Mouse (Mus musculus) layer of hippocampus, postnatal 36 days (tissue): ENCODE results near the gene Uchl3. TPM values are rescaled to one million over a fixed set of nuclear protein-coding genes. Genes with fewer than 3 reads are reported as not detected.

Source experiments
- DNase-seq, 2 experiments: peaks; one replicate each; pipeline ENCODE4 v3.0.0; 2022
- total RNA-seq, 2 experiments: library from RNA; stranded (reverse); gene quantifications; 2 replicates each; pipeline ENCODE4 v1.2.3; 2021

The Uchl3 gene
- total RNA-seq: 10 to 100 TPM; 52.9 to 56.6 TPM

- DNase-seq: peak; percentile 93 to 95
Measured at GRCm38 (mm10) chr14:101653581-101654525, at the start of gene Uchl3. TSS of gene Uchl3 (plus strand) at chr14:101653967.

DNA sequence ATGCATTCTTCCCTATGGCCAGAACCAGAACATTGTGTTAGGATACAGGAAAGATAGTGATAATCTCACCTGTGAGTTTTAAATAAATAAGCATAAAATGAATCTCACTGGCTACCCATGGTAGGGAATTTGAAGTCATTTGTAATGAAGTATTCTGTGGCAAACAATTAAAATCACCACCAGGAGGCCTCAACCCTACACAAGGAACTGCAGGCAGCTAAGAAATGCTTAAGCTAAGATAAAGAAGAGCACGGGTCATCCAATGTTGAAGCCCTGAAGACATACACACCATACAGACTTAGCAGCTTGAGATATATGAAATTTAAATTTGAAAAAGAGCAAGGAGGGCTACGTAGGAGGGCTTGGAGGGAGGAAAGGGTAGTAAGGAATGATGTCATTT is 47.9 kb upstream of the Uchl3 start:
- DNase-seq: no peak

DNA sequence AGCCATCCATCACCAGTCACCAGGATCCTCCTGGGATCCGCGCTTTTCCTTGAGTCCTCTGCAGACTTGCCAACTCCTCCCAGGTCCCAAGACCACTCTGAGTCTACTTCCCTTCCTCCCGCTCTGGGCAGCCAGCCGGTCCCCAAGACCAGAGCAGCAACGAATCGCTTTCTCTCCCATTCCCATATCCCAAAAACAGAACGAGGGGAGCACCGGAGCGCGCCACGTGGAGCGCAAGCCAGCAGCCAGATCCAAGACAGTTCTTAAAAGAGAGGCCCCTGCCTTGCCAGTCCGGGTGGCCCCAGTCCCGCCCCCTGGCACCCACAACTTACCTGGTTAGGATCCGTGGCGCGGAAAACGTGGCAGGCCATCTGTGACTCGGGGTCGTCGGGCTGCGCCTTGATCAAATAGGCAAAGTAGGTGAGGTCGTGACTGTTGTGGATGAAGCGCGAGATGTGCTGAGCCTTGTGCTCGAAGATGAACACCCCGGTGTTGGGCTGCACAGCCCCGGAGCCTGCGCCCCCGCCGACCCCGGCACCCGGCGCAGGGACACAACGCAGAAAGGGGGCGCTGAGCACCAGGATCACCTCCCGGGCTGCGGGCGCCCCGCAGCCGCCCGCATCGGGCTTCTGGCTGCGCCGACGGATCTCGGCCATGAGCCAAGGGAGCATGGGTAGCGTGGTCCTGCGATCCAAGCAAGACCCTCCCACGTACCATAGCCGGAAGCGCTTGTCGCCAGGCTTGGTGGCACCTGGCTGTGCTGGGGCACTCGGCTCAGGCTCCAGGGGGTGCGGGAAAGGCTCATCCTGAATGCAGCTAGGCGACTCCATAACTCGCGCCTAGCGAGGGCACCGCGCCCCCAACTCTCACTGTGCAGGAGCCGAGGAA is 45.9 kb upstream of the Uchl3 start:
- peak; percentile 15 to 18 for DNase-seq

- peak; percentile 67 for DNase-seq
Measured at GRCm38 (mm10) chr14:101608519-101609368, 45.0 kb upstream of the Uchl3 start, which contains the start of gene Tbc1d4. TSS of gene Tbc1d4 (minus strand) at chr14:101609191.

DNA sequence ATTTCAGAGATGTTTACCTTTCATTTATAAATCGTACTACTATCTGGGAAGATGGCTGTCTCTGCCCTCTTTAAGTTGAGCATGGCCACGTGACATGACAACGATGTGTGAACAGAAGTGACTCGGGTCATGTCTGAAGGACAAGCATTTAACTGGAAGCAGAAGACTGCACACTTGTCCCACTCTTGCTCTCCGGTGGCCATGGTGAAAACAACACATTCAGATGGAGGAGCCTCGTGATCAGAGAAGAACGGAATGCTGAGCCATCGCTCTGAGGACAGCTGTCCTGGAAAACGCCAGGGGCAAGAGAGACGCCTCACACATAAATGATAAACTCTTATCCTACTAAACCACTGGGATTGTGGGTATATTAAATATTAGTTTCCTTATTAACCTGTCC is 43.1 kb upstream of the Uchl3 start:
- DNase-seq: no peak

DNA sequence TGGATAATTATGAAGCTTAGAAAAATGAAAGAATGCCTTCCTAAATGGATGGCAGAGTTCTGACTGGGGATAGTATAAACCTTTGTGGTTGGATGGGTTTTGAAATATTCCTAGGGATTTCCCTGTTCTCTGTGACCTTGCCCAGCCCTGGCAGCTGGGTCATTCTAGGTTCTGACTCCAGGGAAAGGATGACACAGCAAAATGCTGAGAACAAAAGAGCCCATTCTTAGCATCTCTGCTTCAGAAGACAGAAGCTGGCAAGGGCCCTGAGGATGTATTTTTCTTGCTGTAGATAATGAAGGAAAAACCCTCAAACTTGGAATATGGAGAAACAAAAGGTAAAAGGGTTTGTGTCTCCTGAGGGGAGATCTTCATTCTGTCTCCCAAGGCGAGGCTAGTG is 40.6 kb upstream of the Uchl3 start:
- DNase-seq: no peak

DNA sequence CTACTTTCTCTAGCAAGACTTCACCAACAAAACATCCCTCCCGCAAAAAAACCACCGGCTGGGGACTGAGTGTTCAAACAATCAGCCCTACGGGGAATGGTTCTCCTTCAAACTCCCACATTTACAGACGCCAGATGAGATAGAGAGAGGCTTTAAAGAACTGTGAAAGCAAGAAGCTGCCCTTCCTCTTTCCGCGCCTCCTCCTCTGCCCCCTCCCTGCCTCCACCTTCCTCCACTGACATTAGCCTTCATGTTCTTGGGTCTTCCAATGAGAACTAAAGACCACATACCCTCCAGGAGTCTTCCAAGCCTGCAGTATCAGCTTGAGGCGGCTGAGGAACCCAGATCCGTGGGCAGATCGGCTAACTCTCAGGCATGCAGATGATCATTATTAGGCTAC is 37.6 kb upstream of the Uchl3 start:
- no peak for DNase-seq

GRCm38 (mm10) chr14:101617680-101618079 is 36.1 kb upstream of the Uchl3 start:
- no peak for DNase-seq

DNA sequence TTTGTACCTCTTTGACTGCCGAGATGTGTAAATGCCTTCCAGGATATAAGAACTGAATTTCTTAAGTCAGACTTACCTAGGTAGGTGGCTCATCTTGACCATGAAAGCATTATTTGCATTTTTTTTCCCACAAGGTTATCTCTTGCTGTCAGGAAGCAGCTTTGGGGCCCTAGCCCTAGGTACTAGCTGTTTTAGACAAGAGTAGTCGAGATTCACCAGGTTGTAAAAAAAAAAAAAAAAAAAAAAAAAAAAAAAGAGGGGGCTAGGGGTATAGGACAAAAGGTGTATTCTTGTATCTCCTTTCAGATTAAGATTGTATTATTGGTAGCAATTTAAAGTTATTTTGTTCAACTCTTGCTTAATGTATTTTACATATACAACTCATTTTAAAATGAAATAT is 23.2 kb upstream of the Uchl3 start:
- no peak for DNase-seq

DNA sequence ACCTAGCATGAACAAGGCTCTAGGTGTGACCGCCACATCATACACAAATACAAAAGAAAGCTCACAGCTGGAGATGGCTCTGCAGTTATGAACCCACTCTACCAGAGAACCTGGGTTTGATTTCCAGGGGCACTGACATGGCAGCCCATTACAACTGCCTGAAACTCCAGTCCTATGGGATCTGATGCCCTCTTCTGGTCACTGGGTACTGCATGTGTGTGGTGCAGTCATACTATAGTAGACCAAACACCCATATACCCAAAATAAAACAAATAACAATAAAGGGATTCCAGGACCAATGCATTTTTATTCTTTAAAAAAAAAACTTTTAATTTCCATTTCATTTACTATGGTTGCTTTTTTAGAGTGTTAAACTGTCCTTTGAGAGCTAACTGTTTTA is 18.0 kb upstream of the Uchl3 start:
- DNase-seq: no peak

GRCm38 (mm10) chr14:101637381-101637780 is 16.4 kb upstream of the Uchl3 start:
- no peak for DNase-seq

GRCm38 (mm10) chr14:101640153-101640843 is 13.5 kb upstream of the Uchl3 start, which contains the start of gene Commd6:
TSS of gene Commd6 (minus strand) at chr14:101640686.
- DNase-seq: peak; percentile 88 to 89

DNA sequence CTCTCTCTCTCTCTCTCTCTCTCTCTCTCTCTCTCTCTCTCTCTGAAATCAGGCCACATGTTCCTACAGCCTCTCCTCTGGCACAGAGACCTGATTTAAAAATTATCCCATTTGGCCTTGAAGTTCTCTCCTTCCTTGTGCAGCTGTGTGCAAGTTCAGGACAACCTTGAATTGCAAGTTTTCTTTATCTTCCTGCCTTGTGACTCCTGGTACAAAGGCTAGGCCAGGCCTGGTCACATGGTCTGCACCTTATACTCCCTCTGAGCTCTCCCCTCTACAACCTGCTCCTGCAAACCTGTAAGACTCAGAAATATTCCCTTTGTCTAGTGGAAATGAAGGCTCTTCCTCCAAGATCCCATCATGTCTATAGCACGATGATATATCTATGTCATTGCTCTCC is 8.8 kb upstream of the Uchl3 start:
- no peak for DNase-seq

- no peak for DNase-seq
Measured at GRCm38 (mm10) chr14:101650551-101650950, 3.2 kb upstream of the Uchl3 start.

DNA sequence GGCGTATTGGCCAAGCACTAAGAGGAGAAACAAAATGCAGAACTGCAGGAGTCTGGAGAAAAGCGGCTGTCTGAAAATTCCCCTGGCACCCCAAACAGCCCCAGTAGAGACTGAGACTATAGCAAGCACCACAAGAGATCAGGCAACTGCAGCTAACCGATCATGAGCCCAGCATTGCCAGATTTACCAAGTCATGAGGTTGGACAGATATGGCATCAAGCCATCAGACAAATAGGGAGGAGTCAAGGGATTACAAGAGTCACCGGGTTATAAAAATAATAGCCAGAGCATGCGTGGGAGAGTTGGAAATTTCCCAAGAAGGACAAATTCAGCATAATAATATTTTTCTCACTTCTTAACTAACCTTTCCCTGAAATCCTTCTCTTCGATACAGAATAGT is 1.2 kb upstream of the Uchl3 start:
- no peak for DNase-seq

- no peak for DNase-seq
Measured at GRCm38 (mm10) chr14:101654526-101654909, 751 bp downstream of the Uchl3 start.

DNA sequence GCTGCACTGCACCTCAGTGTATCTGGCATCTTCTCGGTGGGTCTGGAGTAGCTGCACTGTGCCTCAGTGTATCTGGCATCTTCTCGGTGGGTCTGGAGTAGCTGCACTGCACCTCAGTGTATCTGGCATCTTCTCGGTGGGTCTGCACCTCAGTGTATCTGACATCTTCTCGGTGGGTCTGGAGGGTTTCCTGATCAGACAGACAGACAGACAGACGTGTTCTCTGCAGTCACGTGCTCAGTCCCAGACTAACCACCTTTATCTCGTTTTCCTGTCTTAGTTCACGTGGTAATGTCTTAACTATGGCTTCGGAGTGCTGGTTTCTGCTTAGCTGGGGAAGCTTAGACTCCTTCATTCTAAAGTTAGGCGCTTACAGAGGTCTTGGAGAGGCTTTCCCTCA is 2.5 kb downstream of the Uchl3 start:
- DNase-seq: no peak

DNA sequence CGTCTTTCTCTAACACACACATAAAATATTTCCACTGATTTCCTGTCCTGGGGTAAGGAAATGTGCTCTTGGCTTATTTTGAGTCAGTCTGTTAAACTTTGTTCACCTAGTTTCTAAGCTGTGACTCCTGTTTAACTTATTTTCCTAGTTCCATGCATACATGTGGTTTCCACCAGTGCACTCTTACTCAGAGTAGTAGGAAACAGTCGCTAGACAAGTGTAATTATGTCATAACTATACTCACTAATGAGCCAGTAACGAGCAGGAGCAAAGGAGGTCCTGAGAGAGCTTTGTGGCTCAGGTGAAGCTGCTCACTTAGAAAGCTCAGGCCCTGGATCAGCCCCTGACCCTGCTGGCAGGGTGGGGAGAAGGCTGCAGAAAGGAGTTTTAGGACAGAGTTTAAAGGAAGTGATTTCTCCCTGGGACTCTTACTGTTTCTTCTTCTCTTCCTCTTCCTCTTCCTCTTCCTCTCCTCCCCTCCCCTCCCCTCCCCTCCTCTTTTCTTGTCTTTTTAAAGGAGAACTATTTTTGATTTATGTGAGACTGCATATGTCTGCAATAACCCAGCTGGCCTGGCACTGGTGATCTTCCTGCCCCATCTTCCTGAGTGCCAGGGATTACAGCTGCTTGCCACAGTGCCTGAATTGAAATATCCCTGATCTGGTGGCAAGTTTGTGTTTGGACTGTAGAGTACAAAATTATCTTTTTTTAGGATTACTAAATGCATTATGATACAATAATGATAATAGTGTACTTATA is 8.1 kb downstream of the Uchl3 start:
- no peak for DNase-seq

DNA sequence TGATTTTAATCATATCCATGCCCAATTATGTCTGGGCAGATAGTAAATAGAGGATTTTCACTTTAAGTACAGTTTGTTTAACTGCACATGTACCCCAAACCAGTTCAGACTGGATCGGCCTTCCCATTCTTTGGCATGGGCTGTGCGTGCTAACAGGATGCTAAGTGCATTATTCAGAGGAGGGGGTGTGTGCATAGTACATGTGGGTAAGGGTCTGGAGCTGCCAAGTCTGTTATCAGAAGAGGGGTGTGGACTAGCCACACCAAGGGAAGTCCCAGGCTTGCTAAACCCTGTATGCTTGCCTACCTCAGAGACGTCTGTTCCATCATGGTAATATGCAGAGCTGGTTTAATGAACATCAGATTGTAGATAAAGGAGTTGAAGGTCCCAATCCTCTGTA is 10.5 kb downstream of the Uchl3 start:
- no peak for DNase-seq

GRCm38 (mm10) chr14:101666056-101666455 is 12.3 kb downstream of the Uchl3 start:
- DNase-seq: no peak

GRCm38 (mm10) chr14:101666536-101666935 is 12.8 kb downstream of the Uchl3 start:
- DNase-seq: no peak
